Mouse (Mus musculus) megakaryocyte progenitor cell, adult 5-6 weeks (primary cell): ENCODE data around the gene Gjc2. TPM values are rescaled to one million over a fixed set of nuclear protein-coding genes. Genes with fewer than 3 reads are reported as not detected.

Experiments used
- ATAC-seq: replicated peaks from 2 replicates; pipeline ENCODE4 v1.8.0; 2016; ENCODE audit warnings: mild to moderate bottlenecking, moderate TSS enrichment, inconsistent platforms; ENCODE audit not compliant: poor library complexity
- total RNA-seq, 2 experiments: library from RNA; stranded (forward) in 1 of 2; stranded (reverse) in 1 of 2; fragments of 157-497, 149-512 nt in 1 of 2; fragments of 200-1000 nt in 1 of 2; gene quantifications; 2 replicates each; pipeline versions ENCODE4 v1.2.3 to v1.2.4; 2015 to 2017

The Gjc2 gene
- total RNA-seq, 2 experiments from 2014 or later, result not detected

GRCm38 (mm10) chr11:59162443-59163254, 20.4 kb downstream of the Gjc2 start:
- ATAC-seq, result no peak

GRCm38 (mm10) chr11:59161398-59161797, 21.6 kb downstream of the Gjc2 start:
- no peak for ATAC-seq

GRCm38 (mm10) chr11:59159558-59159957, 23.5 kb downstream of the Gjc2 start:
- no peak for ATAC-seq

GRCm38 (mm10) chr11:59159099-59159498, 23.9 kb downstream of the Gjc2 start:
- ATAC-seq, result no peak

GRCm38 (mm10) chr11:59155900-59156299, 27.1 kb downstream of the Gjc2 start:
- no peak for ATAC-seq

- ATAC-seq, result no peak
Observed at GRCm38 (mm10) chr11:59154220-59154619, 28.8 kb downstream of the Gjc2 start.

- ATAC-seq, result peak; percentile 65
Observed at GRCm38 (mm10) chr11:59151729-59152128, 31.3 kb downstream of the Gjc2 start.

- no peak for ATAC-seq
Observed at GRCm38 (mm10) chr11:59149302-59149701, 33.7 kb downstream of the Gjc2 start.

GRCm38 (mm10) chr11:59142962-59143361, 40.1 kb downstream of the Gjc2 start:
- no peak for ATAC-seq

- peak; percentile 75 for ATAC-seq
Observed at GRCm38 (mm10) chr11:59141772-59142370, 41.1 kb downstream of the Gjc2 start.

GRCm38 (mm10) chr11:59138537-59139486, 44.2 kb downstream of the Gjc2 start:
- ATAC-seq, result no peak

- no peak for ATAC-seq
Observed at GRCm38 (mm10) chr11:59136994-59137706, 45.9 kb downstream of the Gjc2 start.

- no peak for ATAC-seq
Observed at GRCm38 (mm10) chr11:59135904-59136452, 47.0 kb downstream of the Gjc2 start, which contains the start of gene Obscn. TSS of gene Obscn (minus strand) at chr11:59136402.

GRCm38 (mm10) chr11:59135051-59135820, 47.8 kb downstream of the Gjc2 start:
- no peak for ATAC-seq

GRCm38 (mm10) chr11:59134373-59134997, 48.5 kb downstream of the Gjc2 start:
- ATAC-seq, result peak; percentile 69

GRCm38 (mm10) chr11:59132065-59132464, 50.9 kb downstream of the Gjc2 start:
- no peak for ATAC-seq

- ATAC-seq, result no peak
Observed at GRCm38 (mm10) chr11:59131348-59131919, 51.6 kb downstream of the Gjc2 start.

GRCm38 (mm10) chr11:59130782-59131181, 52.2 kb downstream of the Gjc2 start:
- ATAC-seq, result no peak
